ENCODE assay signal across 10 mouse cellular contexts in the genomic region with DNA sequence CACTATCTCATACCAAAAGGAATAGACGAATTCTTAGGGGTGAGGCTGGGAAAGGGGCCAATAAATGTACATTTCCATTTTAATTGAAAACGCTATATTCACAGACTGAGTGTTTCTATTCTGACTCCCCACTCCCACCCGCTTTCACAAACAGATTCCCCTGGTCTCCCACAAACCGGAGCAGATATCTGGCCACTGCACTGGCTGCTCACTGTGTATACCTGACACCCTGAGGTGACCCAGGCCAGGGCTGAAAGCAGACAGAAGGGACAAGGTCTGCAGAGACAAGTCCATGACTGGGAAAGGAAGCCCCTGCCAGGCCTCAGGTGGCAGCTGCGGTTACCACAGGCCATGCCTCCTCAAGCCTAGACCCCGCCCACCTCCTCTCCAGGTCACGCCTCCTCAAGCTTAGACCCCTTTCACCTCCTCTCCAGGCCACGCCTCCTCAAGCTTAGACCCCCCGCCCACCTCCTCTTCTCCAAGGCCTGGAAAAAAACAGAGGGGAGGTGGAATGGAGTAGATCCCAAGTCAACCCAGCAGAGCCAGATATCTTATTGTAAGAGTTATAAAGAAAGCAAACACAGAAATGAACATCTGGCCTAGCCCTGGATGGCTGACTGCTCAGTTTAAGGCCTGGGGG. TPM values are rescaled to one million over a fixed set of nuclear protein-coding genes. Genes with fewer than 3 reads are reported as not detected.
DNase-seq lines count a peak whose midpoint lies in the region; ATAC-seq and TF ChIP-seq lines count a peak whose summit lies in the region.
"Had no signal": no experiment of that assay in that cellular context is flagged by ENCODE, and none has a peak within 500 bp of the region (broad histone marks: within the 10 kb centered on the region; RNA-seq: fewer than 3 reads in every experiment).

No protein-coding gene starts in this region.

- WGBS in hindbrain, embryonic 13.5 days: 25% methylated on average over 9 of the region's 9 CpGs
- 33% methylated on average over 9 of the region's 9 CpGs for WGBS in neural tube, embryonic 12.5 days

- H3K4me2 ChIP-seq in hindbrain, embryonic 13.5 days: no peak overlapping the region
- no peak overlapping the region for H3K4me2 ChIP-seq in neural tube, embryonic 12.5 days (replicated peaks)
- H3K4me2 ChIP-seq: heart, embryonic 12.5 days had no signal

- DNase-seq in ES-CJ7 (ENCODE audit: low read depth, low spot score): peak; percentile 58
- peak; percentile 52 for DNase-seq in brain, adult 2 months (ENCODE audit: low read depth, low spot score)
- DNase-seq in spleen, adult 12 weeks (ENCODE audit: low spot score): no peak
- no peak for DNase-seq in left cerebral cortex, adult 2 months (ENCODE audit: extremely low spot score in 1 of 2, low spot score in 2 of 2)
- DNase-seq in spleen, postnatal 10 days (ENCODE audit: low spot score in 2 of 2): no peak
- DNase-seq in adrenal gland, postnatal 36 days: no peak
- DNase-seq: cerebellum, postnatal 36 days had no signal

- H3K4me3 ChIP-seq in hindbrain, embryonic 13.5 days: no peak overlapping the region
- H3K4me3 ChIP-seq in neural tube, embryonic 12.5 days: no peak overlapping the region
- no peak overlapping the region for H3K4me3 ChIP-seq in left cerebral cortex, adult 2 months
- H3K4me3 ChIP-seq: heart, embryonic 12.5 days had no signal

- TF ChIP-seq CTCF in left cerebral cortex, adult 2 months (IDR thresholded peaks at IDR 0.05): no peak

- H3K4me1 ChIP-seq in hindbrain, embryonic 13.5 days (replicated peaks): peaks cover 20% of the 10 kb centered on the region
- peaks cover 15% of the 10 kb centered on the region for H3K4me1 ChIP-seq in neural tube, embryonic 12.5 days

- intact Hi-C loops in left cerebral cortex, adult 2 months (cut with DNase I): no loop called here

- no peak overlapping the region; the same call in 1 of the 2 replicates for H3K9ac ChIP-seq in hindbrain, embryonic 13.5 days
- H3K9ac ChIP-seq in neural tube, embryonic 12.5 days: no peak overlapping the region
- H3K9ac ChIP-seq: heart, embryonic 12.5 days had no signal

- no peaks in the 10 kb centered on the region for H3K27me3 ChIP-seq in hindbrain, embryonic 13.5 days
- no peaks in the 10 kb centered on the region for H3K27me3 ChIP-seq in neural tube, embryonic 12.5 days (replicated peaks)

- H3K36me3 ChIP-seq in hindbrain, embryonic 13.5 days: peaks cover 21% of the 10 kb centered on the region
- H3K36me3 ChIP-seq in neural tube, embryonic 12.5 days: peaks cover 4% of the 10 kb centered on the region; the same call in 1 of the 2 replicates
- H3K36me3 ChIP-seq: heart, embryonic 12.5 days had no signal

- ATAC-seq in hindbrain, embryonic 13.5 days (ENCODE audit: low FRiP score): peak; percentile 58; the same call in 1 of the 2 replicates
- peak; percentile 82 for ATAC-seq in neural tube, embryonic 12.5 days (ENCODE audit: low FRiP score, low read depth)

- H3K27ac ChIP-seq in hindbrain, embryonic 13.5 days: peak overlapping the region; percentile 82
- H3K27ac ChIP-seq in neural tube, embryonic 12.5 days: 0 out of 2 replicates have a peak overlapping the region, but pooled peaks have one; percentile 21
- H3K27ac ChIP-seq in left cerebral cortex, adult 2 months: no peak overlapping the region

- no peaks in the 10 kb centered on the region for H3K9me3 ChIP-seq in hindbrain, embryonic 13.5 days
- no peaks in the 10 kb centered on the region for H3K9me3 ChIP-seq in neural tube, embryonic 12.5 days
- H3K9me3 ChIP-seq: heart, embryonic 12.5 days had no signal

RNA-seq across cellular contexts. Expression of gene Slit1, which starts 18.5 kb away (rescaled TPM):
- polyA plus RNA-seq in hindbrain, embryonic 13.5 days (2015; fragmentation: Nextera tagmentation; extraction: Ambion mirVana): 22.3 and 25.6 TPM in 2 replicates
- 24.0 and 26.2 TPM in 2 replicates for polyA plus RNA-seq in neural tube, embryonic 12.5 days (2016; fragmentation: Nextera tagmentation; extraction: Ambion mirVana)
- 10 to 100 TPM; 59.0 to 60.6 TPM for total RNA-seq in left cerebral cortex, adult 2 months (2021)
- 10 to 100 TPM in 1 of 2 experiments, 1 to 10 TPM in 1; 7.6 to 18.4 TPM for total RNA-seq in adrenal gland, postnatal 36 days (2021)

Comparison
In these comparisons a context has a peak if more than half of its experiments do, and no peak if none do; other contexts are left out.
1. DNase-seq: peak in ES-CJ7 (single experiment) and brain, adult 2 months (single experiment); none in spleen, adult 12 weeks (single experiment), left cerebral cortex, adult 2 months (0 of 2), spleen, postnatal 10 days (0 of 2) and adrenal gland, postnatal 36 days (0 of 2).